Mouse (Mus musculus) effector memory CD4-positive, alpha-beta T cell, adult 5 months (primary cell): ENCODE data around the gene Bud13. TPM values are rescaled to one million over a fixed set of nuclear protein-coding genes. Genes with fewer than 3 reads are reported as not detected.

Experiments
- polyA plus RNA-seq: library from polyadenylated mRNA; unstranded; fragments of 100-300 nt; shearing (Covaris generic); gene quantifications from one replicate; pipeline ENCODE4 v1.2.1, GENCODE M21; 2017

Gene Bud13
- polyA plus RNA-seq, result 22.2 TPM

GRCm38 (mm10) chr9:46282631-46283436 lies at the start of gene Bud13:
Gene Bud13 (plus strand): TSS chr9:46283008.

GRCm38 (mm10) chr9:46235596-46235648 lies 47.4 kb upstream of the Bud13 start, which contains the start of gene Apoc3:
Gene Apoc3 (minus strand): TSS chr9:46235636.

GRCm38 (mm10) chr9:46240526-46241153 lies 42.2 kb upstream of the Bud13 start, which contains the start of gene Apoa4:
Gene Apoa4 (plus strand): TSS chr9:46240696.

GRCm38 (mm10) chr9:46268343-46268873 lies 14.4 kb upstream of the Bud13 start, which contains the start of gene Apoa5:
Gene Apoa5 (plus strand): TSS chr9:46268633.

DNA sequence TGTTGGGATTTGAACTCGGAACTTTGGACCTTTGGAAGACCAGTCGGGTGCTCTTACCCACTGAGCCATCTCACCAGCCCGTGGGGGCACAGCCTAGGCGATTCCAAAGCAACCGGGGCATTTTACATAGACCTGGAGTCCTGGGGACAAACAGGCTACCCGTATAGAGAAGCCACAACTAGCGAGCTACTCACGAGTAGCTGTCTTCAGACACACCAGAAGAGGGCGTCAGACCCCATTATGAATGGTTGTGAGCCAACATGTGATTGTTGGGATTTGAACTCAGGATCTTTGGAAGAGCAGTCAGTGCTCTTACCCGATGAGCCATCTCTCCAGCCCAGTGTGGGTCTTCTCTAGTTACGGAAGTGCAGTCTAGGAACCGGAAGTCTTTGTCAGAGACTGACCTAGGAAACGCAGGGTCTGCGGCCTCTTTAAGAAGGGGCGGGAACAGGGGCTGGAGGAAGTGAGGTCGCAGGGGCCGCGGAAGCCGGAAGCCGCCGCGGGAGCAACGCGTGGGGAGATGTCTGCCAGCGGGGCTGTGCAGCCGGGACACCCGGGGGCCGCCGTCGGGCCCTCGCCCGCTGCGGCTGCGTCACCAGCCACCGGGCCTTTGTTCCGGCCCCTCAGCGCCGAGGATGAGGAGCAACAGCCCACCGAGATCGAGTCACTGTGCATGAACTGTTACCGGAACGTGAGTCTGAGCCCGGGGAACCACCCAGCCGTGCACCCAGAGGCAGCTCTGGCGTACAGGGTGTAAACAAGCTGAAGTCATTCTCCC lies 9.9 kb upstream of the Bud13 start, which contains the start of gene Zpr1:
Gene Zpr1, plus strand, starts transcription at position 388 of the 778 bp plus-strand sequence.

DNA sequence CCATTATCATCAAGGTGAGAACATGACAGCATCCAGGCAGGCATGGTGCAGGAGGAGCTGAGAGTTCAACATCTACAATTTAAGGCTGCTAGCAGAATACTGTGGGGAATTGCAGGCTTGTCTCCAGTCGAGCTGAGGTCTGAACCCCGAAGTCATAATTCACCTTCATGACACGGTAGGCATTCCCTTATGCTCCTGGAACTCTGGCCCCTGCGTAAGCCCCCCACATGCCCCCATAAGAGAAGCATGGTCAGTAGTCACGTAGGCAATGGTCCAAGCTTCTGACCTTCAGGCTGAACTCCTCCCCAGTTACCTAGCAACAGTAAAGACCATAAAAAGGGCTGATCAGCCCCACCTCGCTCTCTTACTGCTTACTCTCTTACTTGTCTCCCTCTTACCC lies 37.1 kb downstream of the Bud13 start, which contains the start of gene 4931429L15Rik:
Gene 4931429L15Rik, minus strand, starts transcription at position 101 of the 400 bp plus-strand sequence.

Other genes with a start within 250 kb of the Bud13 start
- gene Apoa1, start 54.4 kb upstream of the Bud13 start, polyA plus RNA-seq, result not detected
- not detected for gene Apoc3, start 47.4 kb upstream of the Bud13 start, polyA plus RNA-seq
- not detected for gene Apoa4, start 42.3 kb upstream of the Bud13 start, polyA plus RNA-seq
- gene Apoa5, start 14.4 kb upstream of the Bud13 start, polyA plus RNA-seq, result not detected
- 118 TPM for gene Zpr1, start 9.9 kb upstream of the Bud13 start, polyA plus RNA-seq
- gene 4931429L15Rik, start 37.0 kb downstream of the Bud13 start, polyA plus RNA-seq, result not detected